Mouse (Mus musculus): Measurements from ENCODE around the gene Fto. TPM values are rescaled to one million over a fixed set of nuclear protein-coding genes. Genes with fewer than 3 reads are reported as not detected.

Gene Fto
- polyA plus RNA-seq, 1 experiment = 119 TPM

DNA sequence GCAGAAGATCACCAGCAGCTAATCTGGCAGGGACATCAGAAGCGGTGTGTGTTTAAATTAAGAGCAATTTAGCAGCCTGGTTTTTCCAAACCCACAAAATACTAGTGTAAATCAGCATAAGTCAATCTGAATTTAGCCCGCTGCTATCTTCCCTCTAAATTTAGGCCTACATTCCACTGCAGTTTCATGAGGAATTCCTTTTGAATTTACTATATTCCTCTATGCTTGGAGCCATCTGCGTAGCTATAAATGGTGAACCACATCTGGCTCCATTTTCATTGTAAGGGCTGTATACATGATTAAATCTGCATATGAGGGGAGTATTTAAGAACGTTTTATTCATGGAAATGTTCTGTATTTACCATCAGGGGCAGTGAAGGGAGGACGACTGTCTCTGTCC is 30.7 kb upstream of the Fto start:
- TF ChIP-seq CTCF (IDR thresholded peaks at IDR 0.05; ENCODE audit: extremely low read depth, insufficient read depth, low read length) = no peak
- TF ChIP-seq POLR2A (IDR thresholded peaks at IDR 0.05; ENCODE audit: extremely low read depth, insufficient read depth, low read length) = no peak
- Histone ChIP-seq H3K27ac (ENCODE audit: insufficient read depth, low read length) (no peak overlapping the region), H3K4me1 (ENCODE audit: control insufficient read depth, insufficient read depth, low read length) (peaks cover 7% of the 10 kb centered on the region; the same call in 1 of the 2 replicates), H3K4me3 (ENCODE audit: insufficient read depth, low read length) (no peak overlapping the region)

DNA sequence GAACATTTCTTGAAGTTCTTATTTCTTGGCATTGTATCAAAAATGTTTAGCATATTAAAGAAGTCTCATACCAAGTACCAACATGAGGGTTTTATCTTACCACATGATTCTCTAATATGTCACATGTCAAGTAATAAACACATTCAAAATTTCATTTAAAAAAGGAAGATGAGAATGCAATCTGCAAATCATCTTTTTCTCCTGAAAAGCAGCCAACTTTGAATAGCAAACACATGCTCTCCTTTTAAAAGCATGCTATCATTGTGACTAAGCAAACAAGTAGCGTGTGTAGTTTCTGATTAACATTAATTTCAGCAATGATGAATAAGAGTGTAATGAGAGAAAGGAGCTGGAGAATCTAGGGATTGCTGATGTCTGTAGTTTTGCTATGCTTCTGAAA is 29.5 kb upstream of the Fto start:
- Histone ChIP-seq H3K27ac (ENCODE audit: insufficient read depth, low read length) (no peak overlapping the region), H3K4me3 (ENCODE audit: insufficient read depth, low read length) (no peak overlapping the region), H3K4me1 (ENCODE audit: control insufficient read depth, insufficient read depth, low read length) (peaks cover 7% of the 10 kb centered on the region; the same call in 1 of the 2 replicates)
- TF ChIP-seq POLR2A (IDR thresholded peaks at IDR 0.05; ENCODE audit: extremely low read depth, insufficient read depth, low read length) (no peak), CTCF (IDR thresholded peaks at IDR 0.05; ENCODE audit: extremely low read depth, insufficient read depth, low read length) (no peak)

DNA sequence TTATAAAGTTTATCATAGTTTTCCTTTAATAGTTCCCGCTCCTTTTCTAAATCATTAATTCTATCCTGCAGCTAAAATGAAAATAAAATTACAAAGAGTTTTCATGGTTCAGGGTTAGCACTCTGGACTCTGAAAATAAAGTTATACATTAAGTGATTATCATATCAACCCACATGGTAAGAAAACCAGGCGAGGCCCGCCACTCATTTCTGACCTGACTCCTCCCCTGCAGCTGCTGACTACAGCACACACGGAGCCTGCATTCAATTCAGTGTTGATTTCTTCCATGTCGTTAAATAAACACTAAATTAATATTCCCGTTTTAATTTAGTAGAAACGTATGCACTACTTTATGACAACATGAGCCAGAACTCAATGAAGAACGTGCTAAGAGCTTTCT is 27.1 kb upstream of the Fto start:
- TF ChIP-seq CTCF (IDR thresholded peaks at IDR 0.05; ENCODE audit: extremely low read depth, insufficient read depth, low read length) (no peak), POLR2A (IDR thresholded peaks at IDR 0.05; ENCODE audit: extremely low read depth, insufficient read depth, low read length) (no peak)
- Histone ChIP-seq H3K4me3 (ENCODE audit: insufficient read depth, low read length) (no peak overlapping the region), H3K4me1 (ENCODE audit: control insufficient read depth, insufficient read depth, low read length) (peaks cover 4% of the 10 kb centered on the region; the same call in 1 of the 2 replicates), H3K27ac (ENCODE audit: insufficient read depth, low read length) (no peak overlapping the region)

DNA sequence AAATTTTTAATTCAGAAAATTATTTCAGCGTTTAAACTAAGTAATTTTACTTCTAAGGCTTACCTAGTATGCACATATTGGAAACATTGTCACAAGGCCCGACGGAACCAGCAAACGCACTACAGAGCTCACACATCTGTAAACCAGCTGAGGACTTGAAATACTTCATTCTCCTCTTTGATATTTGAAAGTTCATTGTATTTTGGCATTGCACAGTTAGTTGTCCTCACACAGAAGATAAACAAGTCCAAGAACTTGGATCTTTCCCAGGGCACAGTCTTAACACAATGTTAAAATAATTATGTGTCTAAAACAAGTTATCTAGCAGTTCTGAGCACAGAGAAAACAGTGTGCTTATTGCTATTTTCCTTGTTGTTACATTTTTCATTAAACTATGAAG is 22.7 kb upstream of the Fto start:
- Histone ChIP-seq H3K27ac (ENCODE audit: insufficient read depth, low read length) (no peak overlapping the region), H3K4me1 (ENCODE audit: control insufficient read depth, insufficient read depth, low read length) (no peaks in the 10 kb centered on the region), H3K4me3 (ENCODE audit: insufficient read depth, low read length) (no peak overlapping the region)
- TF ChIP-seq POLR2A (IDR thresholded peaks at IDR 0.05; ENCODE audit: extremely low read depth, insufficient read depth, low read length) = no peak
- TF ChIP-seq CTCF (IDR thresholded peaks at IDR 0.05; ENCODE audit: extremely low read depth, insufficient read depth, low read length) = no peak

DNA sequence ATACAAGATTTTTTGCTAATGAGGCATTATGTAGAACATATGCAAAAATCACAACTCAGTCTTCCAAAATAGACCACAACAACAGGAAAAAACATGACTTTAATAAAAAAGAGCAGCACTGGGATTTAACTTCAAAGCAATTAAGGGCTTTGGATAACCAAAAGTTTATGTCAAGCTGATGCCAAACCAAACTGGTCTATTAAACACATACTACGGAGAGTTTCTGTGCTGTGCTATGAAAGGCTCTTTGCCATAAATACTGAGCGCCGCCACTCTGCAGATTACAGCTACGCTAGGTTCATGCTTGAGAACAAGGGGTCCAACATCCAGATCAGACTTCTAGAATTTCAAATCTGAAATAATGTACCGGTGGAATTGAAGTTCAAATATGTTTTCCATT is 17.5 kb upstream of the Fto start:
- Histone ChIP-seq H3K4me1 (ENCODE audit: control insufficient read depth, insufficient read depth, low read length) (no peaks in the 10 kb centered on the region), H3K27ac (ENCODE audit: insufficient read depth, low read length) (no peak overlapping the region), H3K4me3 (ENCODE audit: insufficient read depth, low read length) (no peak overlapping the region)
- TF ChIP-seq POLR2A (IDR thresholded peaks at IDR 0.05; ENCODE audit: extremely low read depth, insufficient read depth, low read length) (no peak), CTCF (IDR thresholded peaks at IDR 0.05; ENCODE audit: extremely low read depth, insufficient read depth, low read length) (no peak)

DNA sequence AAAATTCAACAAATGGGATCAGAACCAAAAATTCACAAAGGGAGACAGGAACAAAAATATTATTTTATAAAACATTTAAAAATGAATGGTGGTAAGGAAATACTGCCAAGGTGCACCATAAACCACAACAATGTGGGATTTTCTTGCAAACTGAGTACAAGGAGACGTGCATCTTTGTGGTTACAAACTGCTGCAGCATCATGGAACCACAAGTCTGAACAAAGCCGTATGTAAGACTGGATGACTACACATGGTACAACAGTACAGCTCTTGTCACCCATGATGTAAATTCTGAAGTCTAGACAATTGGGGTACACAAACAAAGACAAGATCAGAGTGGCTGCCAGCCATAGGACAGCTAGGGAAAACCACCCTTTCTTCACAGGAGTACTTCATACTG is 14.7 kb upstream of the Fto start:
- no peak for TF ChIP-seq POLR2A (IDR thresholded peaks at IDR 0.05; ENCODE audit: extremely low read depth, insufficient read depth, low read length)
- H3K4me3 ChIP-seq (ENCODE audit: insufficient read depth, low read length) = no peak overlapping the region
- H3K27ac ChIP-seq (ENCODE audit: insufficient read depth, low read length) = no peak overlapping the region
- no peaks in the 10 kb centered on the region for H3K4me1 ChIP-seq (ENCODE audit: control insufficient read depth, insufficient read depth, low read length)

DNA sequence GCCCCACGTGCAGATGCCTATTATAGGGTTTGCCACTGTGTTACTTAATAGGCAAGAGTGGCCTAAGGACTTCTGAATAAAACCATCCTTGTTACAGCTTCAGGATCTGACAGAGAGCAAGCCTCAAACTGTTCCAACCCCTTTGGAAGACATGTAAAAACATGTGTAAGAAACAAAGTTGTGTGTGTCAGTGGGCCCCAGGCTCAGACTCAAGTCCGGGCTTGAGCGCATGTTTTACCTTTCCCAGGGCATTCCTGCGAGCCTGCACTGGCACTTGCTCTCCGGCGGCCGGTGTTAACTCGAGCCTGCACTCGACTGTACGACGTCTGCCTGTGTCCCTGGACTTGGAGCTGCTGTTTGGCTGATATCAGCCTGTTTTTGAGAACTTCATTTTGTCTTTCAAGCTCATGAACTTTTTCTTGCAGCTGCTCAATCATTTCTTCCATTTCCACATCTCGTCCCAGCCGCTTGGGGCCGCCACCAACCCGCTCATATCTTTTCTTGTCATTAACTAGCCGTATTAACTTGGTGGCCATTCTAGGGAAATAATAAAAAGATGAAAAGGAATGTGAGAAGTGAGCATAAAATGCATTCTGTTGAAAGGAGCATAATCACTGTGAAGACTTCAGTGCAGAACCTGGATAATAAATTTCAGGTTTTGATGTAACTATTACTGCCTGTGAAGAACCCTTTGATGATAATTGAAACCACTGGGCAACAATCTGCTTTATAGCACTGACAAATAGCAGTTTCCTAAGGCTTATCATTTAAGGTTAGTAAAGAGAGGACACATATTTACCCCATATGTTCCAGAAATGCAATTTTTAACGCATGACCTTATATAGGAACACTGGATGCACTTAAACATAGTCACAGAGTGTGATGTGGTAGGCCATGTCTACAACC is 8.6 kb upstream of the Fto start:
- Histone ChIP-seq H3K27ac (ENCODE audit: insufficient read depth, low read length) (no peak overlapping the region), H3K4me3 (ENCODE audit: insufficient read depth, low read length) (no peak overlapping the region), H3K4me1 (ENCODE audit: control insufficient read depth, insufficient read depth, low read length) (no peaks in the 10 kb centered on the region)
- no peak for TF ChIP-seq POLR2A (IDR thresholded peaks at IDR 0.05; ENCODE audit: extremely low read depth, insufficient read depth, low read length)
- TF ChIP-seq CTCF (IDR thresholded peaks at IDR 0.05; ENCODE audit: extremely low read depth, insufficient read depth, low read length) = no peak

DNA sequence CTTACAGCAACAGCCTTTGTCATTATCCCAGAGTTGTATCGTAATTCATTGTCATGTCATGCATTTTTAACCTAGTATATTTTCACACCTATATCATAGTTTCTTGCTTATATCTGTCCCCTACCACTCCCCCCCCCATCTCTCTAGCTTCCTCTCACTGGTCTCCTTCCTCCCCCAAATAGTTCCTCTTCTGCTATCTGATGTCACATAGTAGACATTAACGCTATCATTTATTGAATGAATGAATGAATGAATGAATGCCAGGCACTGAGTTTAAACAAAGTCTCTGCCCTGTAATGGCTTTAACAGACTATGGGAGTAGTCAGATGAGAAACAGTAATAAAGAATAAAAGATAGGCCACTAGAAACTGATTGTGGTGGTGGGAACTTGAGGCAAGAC is 983 bp upstream of the Fto start:
- H3K4me3 ChIP-seq (ENCODE audit: insufficient read depth, low read length) = peak overlapping the region; percentile 66
- H3K27ac ChIP-seq (ENCODE audit: insufficient read depth, low read length) = no peak overlapping the region
- TF ChIP-seq POLR2A (IDR thresholded peaks at IDR 0.05; ENCODE audit: extremely low read depth, insufficient read depth, low read length) (no peak), CTCF (IDR thresholded peaks at IDR 0.05; ENCODE audit: extremely low read depth, insufficient read depth, low read length) (no peak)
- H3K4me1 ChIP-seq (ENCODE audit: control insufficient read depth, insufficient read depth, low read length) = peaks cover 1% of the 10 kb centered on the region; the same call in 1 of the 2 replicates

DNA sequence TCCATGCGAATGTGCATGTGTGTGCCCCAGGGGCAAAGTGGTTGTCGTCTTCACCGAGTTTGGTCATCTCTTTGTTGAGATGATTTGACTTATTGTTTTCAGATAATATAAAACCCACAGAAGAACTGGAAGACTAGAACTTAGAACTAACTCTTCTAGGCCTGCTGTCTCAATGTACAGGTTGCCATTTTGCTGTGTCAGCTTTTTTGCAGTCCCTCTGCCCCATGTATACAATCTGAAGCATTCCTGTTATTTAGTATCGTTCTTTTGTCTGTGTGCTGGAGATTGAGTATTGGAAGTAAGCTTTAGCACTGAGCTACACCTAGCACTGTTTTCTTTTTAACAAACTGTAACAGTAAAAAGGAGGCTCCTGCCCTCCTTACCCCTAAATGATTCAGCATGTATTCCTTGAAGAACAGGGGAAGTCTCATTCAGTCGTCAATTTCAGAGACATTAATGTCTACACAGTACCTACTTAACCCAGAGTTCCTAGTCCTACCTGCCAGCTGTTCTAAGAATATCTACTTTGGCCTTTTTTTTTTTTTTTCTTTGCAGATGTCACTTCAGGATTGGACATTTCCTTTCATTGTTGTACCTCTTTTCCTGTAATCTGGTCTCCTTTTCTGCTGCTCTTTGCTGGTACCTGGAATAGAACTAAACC is 4.4 kb downstream of the Fto start:
- Histone ChIP-seq H3K27ac (ENCODE audit: insufficient read depth, low read length) (no peak overlapping the region), H3K4me1 (ENCODE audit: control insufficient read depth, insufficient read depth, low read length) (peaks cover 1% of the 10 kb centered on the region; the same call in 1 of the 2 replicates), H3K4me3 (ENCODE audit: insufficient read depth, low read length) (no peak overlapping the region)
- no peak for TF ChIP-seq CTCF (IDR thresholded peaks at IDR 0.05; ENCODE audit: extremely low read depth, insufficient read depth, low read length)
- TF ChIP-seq POLR2A (IDR thresholded peaks at IDR 0.05; ENCODE audit: extremely low read depth, insufficient read depth, low read length) = no peak
